ENCODE assay signal across 9 mouse cellular contexts in genomic region chr5:142692248-142692647, GRCm38 (mm10). TPM values are rescaled to one million over a fixed set of nuclear protein-coding genes. Genes with fewer than 3 reads are reported as not detected.
DNase-seq lines count a peak whose midpoint lies in the region; ATAC-seq and TF ChIP-seq lines count a peak whose summit lies in the region.
"Had no signal": no experiment of that assay in that cellular context is flagged by ENCODE, and none has a peak within 500 bp of the region (broad histone marks: within the 10 kb centered on the region; RNA-seq: fewer than 3 reads in every experiment).

Gene Slc29a4, plus strand, starts transcription at chr5:142692512.

- TF ChIP-seq EP300 in liver, postnatal 0 days (IDR thresholded peaks at IDR 0.05; ENCODE audit: low read depth), result no peak

- intact Hi-C loops in heart, postnatal 10 days (cut with DNase I), result no loop called here

- peaks cover 16% of the 10 kb centered on the region for H3K4me1 ChIP-seq in forebrain, embryonic 12.5 days
- peaks cover 25% of the 10 kb centered on the region for H3K4me1 ChIP-seq in neural tube, embryonic 12.5 days
- no peaks in the 10 kb centered on the region for H3K4me1 ChIP-seq in heart, embryonic 10.5 days
- H3K4me1 ChIP-seq in liver, postnatal 0 days (ENCODE audit: insufficient read depth), result no peaks in the 10 kb centered on the region

- H3K4me2 ChIP-seq in forebrain, embryonic 12.5 days, result no peak within 1 kb of the TSS
- peak within 1 kb of the TSS; percentile 20; the same call in 1 of the 2 replicates for H3K4me2 ChIP-seq in neural tube, embryonic 12.5 days (replicated peaks)
- no peak within 1 kb of the TSS for H3K4me2 ChIP-seq in liver, postnatal 0 days (ENCODE audit: low read depth, low read length)

- TF ChIP-seq CTCF in liver, postnatal 0 days (IDR thresholded peaks at IDR 0.05; ENCODE audit: low read depth), result no peak

- H3K36me3 ChIP-seq in forebrain, embryonic 12.5 days (replicated peaks), result no peaks in the 10 kb centered on the region
- H3K36me3 ChIP-seq in neural tube, embryonic 12.5 days, result no peaks in the 10 kb centered on the region
- no peaks in the 10 kb centered on the region for H3K36me3 ChIP-seq in heart, embryonic 10.5 days
- no peaks in the 10 kb centered on the region for H3K36me3 ChIP-seq in liver, postnatal 0 days (replicated peaks; ENCODE audit: insufficient read depth, low read length)

- no peak within 1 kb of the TSS for H3K4me3 ChIP-seq in forebrain, embryonic 12.5 days (replicated peaks)
- no peak within 1 kb of the TSS for H3K4me3 ChIP-seq in neural tube, embryonic 12.5 days
- H3K4me3 ChIP-seq in heart, embryonic 10.5 days, result no peak within 1 kb of the TSS
- no peak within 1 kb of the TSS for H3K4me3 ChIP-seq in liver, postnatal 0 days (ENCODE audit: low read depth, low read length)

- 0 out of 2 replicates have a peak, but pooled peaks cover 3% of the 10 kb centered on the region for H3K27me3 ChIP-seq in forebrain, embryonic 12.5 days
- no peaks in the 10 kb centered on the region for H3K27me3 ChIP-seq in neural tube, embryonic 12.5 days (replicated peaks)
- H3K27me3 ChIP-seq in heart, embryonic 10.5 days (ENCODE audit: insufficient read depth, poor library complexity, severe bottlenecking), result peaks cover 31% of the 10 kb centered on the region
- 0 out of 2 replicates have a peak, but pooled peaks cover 6% of the 10 kb centered on the region for H3K27me3 ChIP-seq in liver, postnatal 0 days (ENCODE audit: insufficient read depth, low read length)

- no peaks in the 10 kb centered on the region for H3K9me3 ChIP-seq in forebrain, embryonic 12.5 days
- H3K9me3 ChIP-seq in neural tube, embryonic 12.5 days, result no peaks in the 10 kb centered on the region
- no peaks in the 10 kb centered on the region for H3K9me3 ChIP-seq in heart, embryonic 10.5 days
- no peaks in the 10 kb centered on the region for H3K9me3 ChIP-seq in liver, postnatal 0 days (ENCODE audit: low read length)

- no peak within 1 kb of the TSS for H3K9ac ChIP-seq in forebrain, embryonic 12.5 days
- no peak within 1 kb of the TSS for H3K9ac ChIP-seq in neural tube, embryonic 12.5 days
- no peak within 1 kb of the TSS for H3K9ac ChIP-seq in liver, postnatal 0 days (replicated peaks)

- DNase-seq in brain, adult 2 months (ENCODE audit: low read depth, low spot score), result peak; percentile 94
- DNase-seq in layer of hippocampus, postnatal 10 days (ENCODE audit: low spot score in 2 of 2), result peak; percentile 50 to 64
- DNase-seq in heart, embryonic 10.5 days (ENCODE audit: low spot score), result no peak
- DNase-seq in heart, postnatal 10 days, result no peak
- no peak for DNase-seq in urinary bladder, postnatal 25 days (ENCODE audit: low spot score)
- DNase-seq in liver, postnatal 0 days, result no peak

- 73% methylated on average over 14 of the region's 14 CpGs for WGBS in forebrain, embryonic 12.5 days
- WGBS in neural tube, embryonic 12.5 days, result 45% methylated on average over 14 of the region's 14 CpGs
- 57% methylated on average over 14 of the region's 14 CpGs for WGBS in heart, embryonic 10.5 days
- 51% methylated on average over 14 of the region's 14 CpGs for WGBS in liver, postnatal 0 days (ENCODE audit: insufficient replicate concordance)

- no peak for ATAC-seq in forebrain, embryonic 12.5 days (ENCODE audit: low FRiP score)
- ATAC-seq in neural tube, embryonic 12.5 days (ENCODE audit: low FRiP score, low read depth), result no peak
- no peak for ATAC-seq in liver, postnatal 0 days

- 0 out of 2 replicates have a peak within 1 kb of the TSS, but pooled peaks have one; percentile 19 for H3K27ac ChIP-seq in forebrain, embryonic 12.5 days
- H3K27ac ChIP-seq in neural tube, embryonic 12.5 days, result no peak within 1 kb of the TSS
- no peak within 1 kb of the TSS for H3K27ac ChIP-seq in heart, embryonic 10.5 days
- no peak within 1 kb of the TSS for H3K27ac ChIP-seq in liver, postnatal 0 days (ENCODE audit: low read depth)

RNA-seq across cellular contexts. Expression of gene Slc29a4, which starts in this region (rescaled TPM):
- polyA plus RNA-seq in forebrain, embryonic 12.5 days (2016; fragmentation: Nextera tagmentation; extraction: Ambion mirVana), result 43.4 and 44.9 TPM in 2 replicates
- total RNA-seq in layer of hippocampus, postnatal 10 days (2021), result 10 to 100 TPM; 84.1 to 93.2 TPM
- 65.0 and 66.7 TPM in 2 replicates for polyA plus RNA-seq in neural tube, embryonic 12.5 days (2016; fragmentation: Nextera tagmentation; extraction: Ambion mirVana)
- 2.6 and 4.6 TPM in 2 replicates for polyA plus RNA-seq in heart, embryonic 10.5 days (2016; fragmentation: Nextera tagmentation; extraction: Ambion mirVana)
- total RNA-seq in heart, postnatal 10 days (2021), result 1 to 10 TPM; 1.1 to 1.5 TPM
- polyA plus RNA-seq in liver, postnatal 0 days (2015; fragmentation: Nextera tagmentation; extraction: Ambion mirVana), result 0.07 and 0.16 TPM in 2 replicates
- total RNA-seq: hematopoietic stem cell, adult 5-6 weeks had no signal

Comparison
In these comparisons a context has a peak if more than half of its experiments do, and no peak if none do; other contexts are left out.
1. RNA of gene Slc29a4 (total RNA-seq): 84.1 to 93.2 TPM in layer of hippocampus, postnatal 10 days; 1.1 to 1.5 TPM in heart, postnatal 10 days; every median in the first group is over 10 times any median in the second.
2. DNase-seq: peak in brain, adult 2 months (single experiment) and layer of hippocampus, postnatal 10 days (2 of 2); none in heart, embryonic 10.5 days (single experiment), heart, postnatal 10 days (0 of 2), urinary bladder, postnatal 25 days (single experiment) and liver, postnatal 0 days (single experiment).